Mouse (Mus musculus) intestine, embryonic 14.5 days (tissue): ENCODE results near the gene Zfp352. TPM values are rescaled to one million over a fixed set of nuclear protein-coding genes. Genes with fewer than 3 reads are reported as not detected.
"Not testable (repeated sequence)": the region's sequence is repeated elsewhere in the genome, so short reads cannot be mapped to it uniquely, and the experiment has no call there.

Experiments
- ATAC-seq: fragments of 200-750 bp; cut with Nextera tagmentation; replicated peaks from 2 replicates; pipeline ENCODE4 v1.8.0; 2017; ENCODE audit warnings: low read depth, moderate number of reproducible peaks, moderate TSS enrichment, moderate library complexity; ENCODE audit not compliant: low FRiP score, low TSS enrichment
- DNase-seq: peaks from one replicate; pipeline ENCODE4 v3.0.0-alpha.2; 2018; ENCODE audit warnings: low spot score
- H3K27ac ChIP-seq: fragments of 300-500 bp; sonication (generic); 2 replicates; pipeline ENCODE4 v1.5.1; 2014; ENCODE audit warnings: low read depth, mild to moderate bottlenecking, control low read depth
- H3K27me3 ChIP-seq: fragments of 300-500 bp; sonication (generic); replicated peaks from 2 replicates; pipeline ENCODE4 v1.6.1; 2014; ENCODE audit warnings: low read length, control low read depth; ENCODE audit not compliant: control insufficient read depth, insufficient read depth
- H3K36me3 ChIP-seq: fragments of 300-500 bp; sonication (generic); 2 replicates; pipeline ENCODE4 v1.6.1; 2014; ENCODE audit warnings: low read length, control low read depth; ENCODE audit not compliant: control insufficient read depth, insufficient read depth
- H3K4me1 ChIP-seq: fragments of 300-500 bp; sonication (generic); replicated peaks from 2 replicates; pipeline ENCODE4 v1.6.1; 2014; ENCODE audit warnings: low read length, control low read depth, mixed read lengths; ENCODE audit not compliant: control insufficient read depth, insufficient read depth
- H3K4me2 ChIP-seq: fragments of 300-500 bp; sonication (generic); 2 replicates; pipeline ENCODE4 v1.6.1; 2014; ENCODE audit warnings: low read length
- H3K4me3 ChIP-seq: fragments of 300-500 bp; sonication (generic); 2 replicates; pipeline ENCODE4 v1.5.1; 2014; ENCODE audit warnings: low read depth, low read length, control low read depth, mixed read lengths
- H3K9ac ChIP-seq: fragments of 300-500 bp; sonication (generic); 2 replicates; pipeline ENCODE4 v1.6.1; 2014; ENCODE audit warnings: mild to moderate bottlenecking, low read length
- H3K9me3 ChIP-seq: fragments of 300-500 bp; sonication (generic); 2 replicates; pipeline ENCODE4 v1.6.1; 2016; ENCODE audit warnings: low read length, control low read depth; ENCODE audit not compliant: control insufficient read depth
- WGBS: fragments of 180-500 bp; shearing (Covaris S2); extraction: QIAGEN DNeasy Blood & Tissue Kit; methylation state at CpG from one replicate; pipeline ENCODE4 v1.1.7; 2014; 5-methylcytosine and 5-hydroxymethylcytosine counted together
- polyA plus RNA-seq: library from polyadenylated mRNA; unstranded; fragments of >200 nt; fragmentation: Nextera tagmentation; extraction: Ambion mirVana; gene quantifications from 2 replicates; pipeline ENCODE4 v1.2.1, GENCODE M21; 2014

The Zfp352 gene
- polyA plus RNA-seq, result not detected in 2 replicates

DNA sequence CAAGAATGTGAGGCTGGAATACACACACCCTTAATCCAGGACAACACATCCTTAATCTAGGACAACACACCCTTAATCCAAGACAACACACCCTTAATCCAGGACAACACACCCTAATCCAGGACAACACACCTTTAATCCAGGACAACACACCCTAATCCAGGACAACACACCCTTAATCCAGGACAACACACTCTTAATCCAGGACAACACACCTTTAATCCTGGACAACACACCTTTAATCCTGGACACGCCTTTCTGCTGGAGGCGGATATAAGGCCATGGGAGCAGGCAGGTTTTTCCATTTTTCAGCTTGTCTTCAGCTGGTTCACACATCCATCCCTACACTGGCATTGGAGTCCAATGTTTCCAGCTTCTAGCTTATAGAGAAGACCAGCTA is at the start of gene Zfp352:
Gene Zfp352 (plus strand): TSS at position 301 of the 400 bp plus-strand sequence.
- no peak within 1 kb of the TSS for H3K9ac ChIP-seq
- H3K4me3 ChIP-seq, result no peak within 1 kb of the TSS
- WGBS, result 93% methylated on average over 2 of the region's 2 CpGs
- ATAC-seq (no peak), DNase-seq (no peak)
- H3K4me1 ChIP-seq, result no peaks in the 10 kb centered on the region
- H3K4me2 ChIP-seq, result no peak within 1 kb of the TSS
- H3K36me3 ChIP-seq, result no peaks in the 10 kb centered on the region
- H3K9me3 ChIP-seq, result no peaks in the 10 kb centered on the region
- H3K27me3 ChIP-seq, result no peaks in the 10 kb centered on the region
- no peak within 1 kb of the TSS for H3K27ac ChIP-seq

DNA sequence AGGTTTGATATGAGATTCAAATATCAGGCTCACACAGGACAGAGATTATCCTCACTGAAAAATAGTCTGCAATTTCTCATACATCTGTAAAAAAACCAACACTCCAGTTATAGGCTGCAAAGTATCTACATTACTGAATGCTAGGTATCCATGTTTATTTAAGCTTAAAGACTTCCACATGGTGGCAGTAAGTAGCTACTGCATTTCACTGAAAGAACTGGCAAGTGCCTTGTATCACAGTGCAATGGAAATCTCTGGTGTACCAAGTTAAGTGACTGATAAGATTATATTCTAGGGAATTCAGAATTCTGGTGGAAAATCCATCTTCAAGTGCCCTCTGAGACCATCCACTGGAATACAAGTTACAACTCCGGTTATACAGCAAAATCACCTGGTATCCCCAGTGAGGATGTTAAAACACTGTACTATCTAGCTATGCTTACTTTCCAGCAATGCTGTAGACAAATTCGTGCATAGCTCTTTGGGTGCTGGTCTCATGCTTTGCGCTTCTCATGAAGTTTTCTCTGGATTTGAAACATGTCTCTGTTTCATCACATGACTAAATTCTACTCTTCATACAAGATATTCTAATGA is 47.6 kb upstream of the Zfp352 start:
- no peak overlapping the region for H3K27ac ChIP-seq
- no peaks in the 10 kb centered on the region for H3K36me3 ChIP-seq
- no peaks in the 10 kb centered on the region for H3K27me3 ChIP-seq
- no peak overlapping the region for H3K4me3 ChIP-seq
- H3K4me1 ChIP-seq, result no peaks in the 10 kb centered on the region
- no peak overlapping the region for H3K4me2 ChIP-seq
- H3K9ac ChIP-seq, result no peak overlapping the region
- ATAC-seq (no peak), DNase-seq (no peak)
- 82% methylated on average over 3 of the region's 3 CpGs for WGBS
- no peaks in the 10 kb centered on the region for H3K9me3 ChIP-seq

GRCm38 (mm10) chr4:90174036-90174435 is 44.6 kb upstream of the Zfp352 start:
- ATAC-seq, result no peak
- no peak overlapping the region for H3K9ac ChIP-seq
- 81% methylated on average over 1 of the region's 1 CpGs for whole genome bisulfite sequencing
- H3K4me3 ChIP-seq, result no peak overlapping the region
- no peaks in the 10 kb centered on the region for H3K36me3 ChIP-seq
- no peak overlapping the region for H3K27ac ChIP-seq
- no peak overlapping the region for H3K4me2 ChIP-seq
- no peaks in the 10 kb centered on the region for H3K4me1 ChIP-seq
- H3K27me3 ChIP-seq, result no peaks in the 10 kb centered on the region
- no peaks in the 10 kb centered on the region for H3K9me3 ChIP-seq
- DNase-seq, result no peak

DNA sequence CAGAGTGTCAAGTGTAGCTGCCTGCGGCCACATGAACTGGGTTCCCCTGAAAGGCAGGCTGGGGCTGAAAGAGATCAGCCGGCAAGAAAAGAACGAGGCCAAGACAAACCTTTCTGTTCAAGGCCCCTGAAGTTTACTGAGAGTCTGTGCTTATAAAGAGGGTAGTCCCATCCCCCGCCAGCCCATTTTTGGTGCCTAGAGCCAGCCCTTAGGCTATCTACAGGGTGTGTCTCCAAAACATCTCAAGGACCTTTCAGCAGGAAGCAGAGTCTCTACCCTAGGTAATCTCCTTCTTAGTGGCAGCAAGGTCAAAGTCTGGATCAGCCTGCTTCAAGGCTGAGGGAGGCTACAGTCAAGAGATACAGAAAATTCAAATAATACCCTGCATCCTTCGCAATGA is 15.2 kb upstream of the Zfp352 start:
- Histone ChIP-seq H3K4me1 (no peaks in the 10 kb centered on the region), H3K27ac (no peak overlapping the region), H3K27me3 (no peaks in the 10 kb centered on the region), H3K36me3 (no peaks in the 10 kb centered on the region), H3K4me3 (no peak overlapping the region), H3K9me3 (no peaks in the 10 kb centered on the region), H3K4me2 (no peak overlapping the region), H3K9ac (no peak overlapping the region)
- ATAC-seq (no peak), DNase-seq (no peak)
- 92% methylated on average over 5 of the region's 5 CpGs for WGBS

DNA sequence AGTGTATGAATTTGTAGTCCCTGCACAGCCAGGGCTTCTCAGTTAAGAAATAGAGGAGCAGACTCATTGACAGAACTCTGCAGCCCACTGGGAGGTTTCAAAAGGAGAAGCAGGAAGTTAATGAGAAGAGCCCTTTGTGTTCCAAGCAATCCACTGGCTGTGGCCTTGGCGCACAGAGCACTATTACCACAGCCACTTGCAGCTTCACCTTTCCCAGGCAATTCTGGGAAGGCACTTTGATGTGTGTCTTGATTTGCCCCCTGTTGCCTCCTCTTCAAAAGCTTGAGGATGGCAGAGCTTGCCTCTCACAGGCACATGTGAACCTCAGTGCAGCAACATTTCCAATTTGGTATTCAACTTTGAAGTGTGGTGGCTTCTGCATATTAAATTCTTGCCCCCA is 7.1 kb upstream of the Zfp352 start:
- no peak for DNase-seq
- 38% methylated on average over 1 of the region's 1 CpGs for WGBS
- H3K4me2 ChIP-seq, result no peak overlapping the region
- no peak for ATAC-seq
- H3K27ac ChIP-seq, result no peak overlapping the region
- H3K4me3 ChIP-seq, result no peak overlapping the region
- no peak overlapping the region for H3K9ac ChIP-seq
- no peaks in the 10 kb centered on the region for H3K9me3 ChIP-seq
- no peaks in the 10 kb centered on the region for H3K27me3 ChIP-seq
- no peaks in the 10 kb centered on the region for H3K36me3 ChIP-seq
- H3K4me1 ChIP-seq, result no peaks in the 10 kb centered on the region

GRCm38 (mm10) chr4:90212076-90212475 is 6.5 kb upstream of the Zfp352 start:
- Histone ChIP-seq H3K4me1 (no peaks in the 10 kb centered on the region), H3K4me3 (no peak overlapping the region), H3K27ac (no peak overlapping the region), H3K9me3 (no peaks in the 10 kb centered on the region), H3K36me3 (no peaks in the 10 kb centered on the region), H3K4me2 (no peak overlapping the region), H3K27me3 (no peaks in the 10 kb centered on the region), H3K9ac (no peak overlapping the region)
- 67% methylated on average over 3 of the region's 3 CpGs for WGBS
- no peak for ATAC-seq
- DNase-seq, result no peak

- not testable (repeated sequence) for H3K9me3 ChIP-seq, H3K9ac ChIP-seq, DNase-seq, H3K4me1 ChIP-seq, H3K27me3 ChIP-seq, H3K27ac ChIP-seq, H3K36me3 ChIP-seq, H3K4me2 ChIP-seq, H3K4me3 ChIP-seq, ATAC-seq
- 91% methylated on average over 5 of the region's 5 CpGs for WGBS
These were observed 17.0 kb downstream of the Zfp352 start for GRCm38 (mm10) chr4:90235646-90236045.

DNA sequence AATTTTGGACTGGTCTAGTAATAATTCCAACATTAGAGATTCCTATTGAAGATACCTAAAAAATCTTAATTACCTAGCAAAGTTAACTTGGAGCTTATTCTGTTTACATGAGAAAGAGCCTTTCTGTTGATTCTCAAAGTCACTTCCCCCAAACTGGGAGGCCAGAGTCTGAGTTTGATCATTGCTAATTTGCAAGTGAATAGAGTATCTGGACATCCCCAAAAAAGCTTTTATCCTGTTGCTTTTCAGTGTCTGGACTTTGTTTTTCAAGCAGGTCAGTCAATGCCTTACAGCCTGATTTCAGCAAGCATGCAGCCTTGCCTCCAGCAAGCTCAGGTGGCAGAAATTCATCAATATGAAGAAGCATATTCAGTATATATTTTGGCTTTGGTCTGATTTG is 51.2 kb downstream of the Zfp352 start:
- no peak overlapping the region for H3K9ac ChIP-seq
- DNase-seq (no peak), ATAC-seq (no peak)
- no peaks in the 10 kb centered on the region for H3K36me3 ChIP-seq
- no peak overlapping the region for H3K4me2 ChIP-seq
- H3K27me3 ChIP-seq, result no peaks in the 10 kb centered on the region
- no peaks in the 10 kb centered on the region for H3K4me1 ChIP-seq
- no peak overlapping the region for H3K27ac ChIP-seq
- no peak overlapping the region for H3K4me3 ChIP-seq
- 0 out of 2 replicates have a peak, but pooled peaks cover 6% of the 10 kb centered on the region for H3K9me3 ChIP-seq
